Mouse (Mus musculus) heart, embryonic 16.5 days (tissue): ENCODE data around the gene Gm20388. TPM values are rescaled to one million over a fixed set of nuclear protein-coding genes. Genes with fewer than 3 reads are reported as not detected.
"Not testable (repeated sequence)": the region's sequence is repeated elsewhere in the genome, so short reads cannot be mapped to it uniquely, and the experiment has no call there.

Experiments
- ATAC-seq: fragments of 200-750 bp; cut with Nextera tagmentation; replicated peaks from 2 replicates; pipeline ENCODE4 v1.8.0; 2017; ENCODE audit warnings: moderate number of reproducible peaks; ENCODE audit not compliant: insufficient read depth, low FRiP score; ENCODE audit errors: extremely low read depth
- H3K27ac ChIP-seq: fragments of 300-500 bp; sonication (generic); 2 replicates; pipeline ENCODE4 v1.5.1; 2014; ENCODE audit warnings: mild to moderate bottlenecking, low read length, control low read depth, moderate library complexity
- H3K27me3 ChIP-seq: fragments of 300-500 bp; sonication (generic); 2 replicates; pipeline ENCODE4 v1.6.1; 2014; ENCODE audit warnings: low read length, mixed read lengths; ENCODE audit not compliant: control insufficient read depth, insufficient read depth
- H3K36me3 ChIP-seq: fragments of 300-500 bp; sonication (generic); 2 replicates; pipeline ENCODE4 v1.6.1; 2014; ENCODE audit not compliant: control insufficient read depth, insufficient read depth
- H3K4me1 ChIP-seq: fragments of 300-500 bp; sonication (generic); 2 replicates; pipeline ENCODE4 v1.6.1; 2014; ENCODE audit warnings: low read length, mixed read lengths; ENCODE audit not compliant: control insufficient read depth, insufficient read depth
- H3K4me2 ChIP-seq: fragments of 300-500 bp; sonication (generic); 2 replicates; pipeline ENCODE4 v1.6.1; 2014; ENCODE audit warnings: low read depth, mild to moderate bottlenecking, control low read depth, low read length
- H3K4me3 ChIP-seq: fragments of 300-500 bp; sonication (generic); 2 replicates; pipeline ENCODE4 v1.5.1; 2014; ENCODE audit warnings: mild to moderate bottlenecking, control low read depth, low read length
- H3K9ac ChIP-seq: fragments of 300-500 bp; sonication (generic); 2 replicates; pipeline ENCODE4 v1.6.1; 2014; ENCODE audit warnings: low read length, control low read depth
- H3K9me3 ChIP-seq: fragments of 300-500 bp; sonication (generic); replicated peaks from 2 replicates; pipeline ENCODE4 v1.6.1; 2016; ENCODE audit warnings: low read length; ENCODE audit not compliant: control insufficient read depth
- WGBS: fragments of 180-500 bp; shearing (Covaris S2); extraction: QIAGEN DNeasy Blood & Tissue Kit; methylation state at CpG from one replicate; pipeline ENCODE4 v1.1.7; 2014; 5-methylcytosine and 5-hydroxymethylcytosine counted together
- polyA plus RNA-seq: library from polyadenylated mRNA; unstranded; fragments of >200 nt; fragmentation: Nextera tagmentation; extraction: Ambion mirVana; gene quantifications from 2 replicates; pipeline ENCODE4 v1.2.1, GENCODE M21; 2015

Gene Gm20388
- polyA plus RNA-seq, 1 experiment from 2014 or later: 4.5 TPM

DNA sequence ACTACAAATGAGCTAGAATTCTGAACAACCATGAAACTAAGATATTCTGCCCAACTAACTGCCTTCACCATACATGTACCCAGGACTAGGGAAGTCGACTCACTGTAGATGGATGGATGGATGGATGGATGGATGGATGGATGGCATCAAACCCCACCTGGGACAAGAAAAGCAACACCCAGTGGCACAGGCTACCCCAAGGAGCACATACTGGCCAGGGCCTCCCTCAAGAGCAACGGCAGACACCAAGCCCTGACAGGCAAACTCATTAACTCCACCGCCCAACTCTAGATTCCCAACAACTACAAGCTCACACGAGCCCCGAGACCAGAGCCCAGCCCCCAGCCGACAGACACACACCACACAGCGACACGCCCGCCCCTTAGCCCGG lies 3626.3 kb downstream of the Gm20388 start:
- H3K27me3 ChIP-seq: peaks cover 5% of the 10 kb centered on the region
- no peak overlapping the region for H3K9ac ChIP-seq
- no peak for ATAC-seq
- H3K4me3 ChIP-seq: no peak overlapping the region
- WGBS: 42% methylated on average over 10 of the region's 10 CpGs
- no peaks in the 10 kb centered on the region for H3K9me3 ChIP-seq
- no peaks in the 10 kb centered on the region for H3K4me1 ChIP-seq
- peaks cover 18% of the 10 kb centered on the region for H3K36me3 ChIP-seq
- H3K4me2 ChIP-seq: no peak overlapping the region
- no peak overlapping the region for H3K27ac ChIP-seq

DNA sequence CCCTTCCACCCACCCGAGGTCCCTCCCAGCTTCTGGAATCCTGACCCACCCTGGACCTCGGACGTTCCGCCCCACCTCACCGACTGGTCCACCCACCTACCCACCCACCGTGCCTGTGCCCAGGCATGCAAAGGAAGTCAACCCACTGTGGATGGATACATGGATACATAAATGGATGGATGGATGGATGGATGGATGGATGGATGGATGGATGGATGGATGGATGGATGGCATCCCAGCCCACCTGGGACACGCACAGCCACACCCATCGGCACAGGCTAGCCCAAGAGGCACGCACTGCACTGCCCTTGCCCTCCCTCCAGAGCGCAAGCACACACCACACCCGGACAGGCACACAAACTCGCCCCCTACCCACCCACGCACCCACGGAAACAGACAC lies 3627.0 kb downstream of the Gm20388 start:
- H3K9me3 ChIP-seq, H3K4me1 ChIP-seq, H3K4me3 ChIP-seq, ATAC-seq, H3K4me2 ChIP-seq, H3K27ac ChIP-seq, H3K9ac ChIP-seq, H3K27me3 ChIP-seq: not testable (repeated sequence)
- H3K36me3 ChIP-seq: peaks cover 18% of the 10 kb centered on the region
- 64% methylated on average over 6 of the region's 14 CpGs for WGBS

DNA sequence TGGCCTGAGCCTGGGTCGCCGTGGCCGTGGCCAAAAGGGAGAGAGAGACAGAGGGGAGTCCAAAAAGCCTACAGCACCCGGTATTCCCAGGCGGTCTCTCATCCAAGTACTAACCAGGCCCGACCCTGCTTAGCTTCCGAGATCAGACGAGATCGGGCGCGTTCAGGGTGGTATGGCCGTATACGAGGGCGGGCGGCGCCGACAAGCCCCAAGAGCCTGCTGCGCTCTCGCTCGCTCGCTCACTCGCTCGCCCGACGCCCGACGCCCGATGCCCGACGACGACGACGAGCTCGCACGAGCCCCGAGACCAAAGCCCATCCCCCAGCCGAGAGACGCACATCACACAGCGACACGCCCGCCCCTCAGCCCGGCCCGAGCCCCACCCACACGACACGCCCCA lies 3653.6 kb downstream of the Gm20388 start:
- not testable (repeated sequence) for H3K4me3 ChIP-seq, H3K4me1 ChIP-seq
- WGBS: no CpG with 5 or more reads among the region's 45 CpGs

DNA sequence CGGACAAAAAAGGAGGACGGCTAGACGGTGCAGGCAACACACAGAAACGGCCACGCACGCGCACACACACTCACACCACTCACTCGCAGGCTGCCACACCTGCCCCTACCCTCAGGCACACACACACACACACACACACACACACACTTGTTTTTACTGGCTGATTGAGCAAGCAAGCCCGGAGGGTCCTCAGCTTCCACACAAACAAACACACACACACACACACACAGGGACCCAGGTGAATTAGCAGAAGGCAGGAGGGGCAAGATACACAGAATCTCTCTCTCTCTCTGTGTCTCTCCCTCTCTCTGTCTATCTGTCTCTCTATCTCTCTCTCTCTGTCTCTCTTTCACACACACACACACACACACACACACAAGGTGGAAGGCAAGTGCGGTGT lies 3664.7 kb downstream of the Gm20388 start:
- not testable (repeated sequence) for H3K4me3 ChIP-seq, H3K9me3 ChIP-seq, H3K27ac ChIP-seq, H3K9ac ChIP-seq, ATAC-seq, H3K4me2 ChIP-seq, H3K36me3 ChIP-seq, H3K4me1 ChIP-seq, H3K27me3 ChIP-seq
- WGBS: 100% methylated on average over 1 of the region's 10 CpGs

More for the DNA sequence above, 3653.6 kb downstream of the Gm20388 start:
- not testable (repeated sequence) for H3K27me3 ChIP-seq, H3K9ac ChIP-seq, H3K27ac ChIP-seq, H3K36me3 ChIP-seq, H3K4me2 ChIP-seq, H3K9me3 ChIP-seq, ATAC-seq

DNA sequence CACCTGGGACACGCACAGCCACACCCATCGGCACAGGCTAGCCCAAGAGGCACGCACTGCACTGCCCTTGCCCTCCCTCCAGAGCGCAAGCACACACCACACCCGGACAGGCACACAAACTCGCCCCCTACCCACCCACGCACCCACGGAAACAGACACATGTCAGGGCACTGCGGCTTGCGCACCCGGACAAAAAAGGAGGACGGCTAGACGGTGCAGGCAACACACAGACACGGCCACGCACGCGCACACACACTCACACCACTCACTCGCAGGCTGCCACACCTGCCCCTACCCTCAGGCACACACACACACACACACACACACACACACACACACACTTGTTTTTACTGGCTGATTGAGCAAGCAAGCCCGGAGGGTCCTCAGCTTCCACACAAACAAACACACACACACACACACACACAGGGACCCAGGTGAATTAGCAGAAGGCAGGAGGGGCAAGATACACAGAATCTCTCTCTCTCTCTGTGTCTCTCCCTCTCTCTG lies 3690.1 kb downstream of the Gm20388 start:
- WGBS: 84% methylated on average over 11 of the region's 19 CpGs
- not testable (repeated sequence) for H3K4me3 ChIP-seq, H3K36me3 ChIP-seq, H3K9ac ChIP-seq, H3K4me2 ChIP-seq, H3K27ac ChIP-seq, H3K4me1 ChIP-seq, H3K9me3 ChIP-seq, ATAC-seq, H3K27me3 ChIP-seq

DNA sequence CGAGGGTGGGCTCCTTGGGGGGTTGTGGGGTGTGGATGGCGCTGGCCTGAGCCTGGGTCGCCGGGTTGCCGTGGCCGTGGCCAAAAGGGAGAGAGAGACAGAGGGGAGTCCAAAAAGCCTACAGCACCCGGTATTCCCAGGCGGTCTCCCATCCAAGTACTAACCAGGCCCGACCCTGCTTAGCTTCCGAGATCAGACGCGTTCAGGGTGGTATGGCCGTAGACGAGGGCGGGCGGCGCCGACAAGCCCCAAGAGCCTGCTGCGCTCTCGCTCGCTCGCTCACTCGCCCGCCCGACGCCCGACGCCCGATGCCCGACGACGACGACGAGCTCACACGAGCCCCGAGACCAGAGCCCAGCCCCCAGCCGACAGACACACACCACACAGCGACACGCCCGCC lies 3690.8 kb downstream of the Gm20388 start:
- ATAC-seq, H3K4me3 ChIP-seq, H3K4me1 ChIP-seq, H3K4me2 ChIP-seq, H3K36me3 ChIP-seq, H3K27ac ChIP-seq, H3K9me3 ChIP-seq, H3K9ac ChIP-seq, H3K27me3 ChIP-seq: not testable (repeated sequence)
- WGBS: no CpG with 5 or more reads among the region's 40 CpGs

DNA sequence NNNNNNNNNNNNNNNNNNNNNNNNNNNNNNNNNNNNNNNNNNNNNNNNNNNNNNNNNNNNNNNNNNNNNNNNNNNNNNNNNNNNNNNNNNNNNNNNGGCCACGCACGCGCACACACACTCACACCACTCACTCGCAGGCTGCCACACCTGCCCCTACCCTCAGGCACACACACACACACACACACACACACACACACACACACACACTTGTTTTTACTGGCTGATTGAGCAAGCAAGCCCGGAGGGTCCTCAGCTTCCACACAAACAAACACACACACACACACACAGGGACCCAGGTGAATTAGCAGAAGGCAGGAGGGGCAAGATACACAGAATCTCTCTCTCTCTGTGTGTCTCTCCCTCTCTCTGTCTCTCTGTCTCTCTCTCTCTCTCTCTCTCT lies 3702.0 kb downstream of the Gm20388 start:
- H3K4me2 ChIP-seq, ATAC-seq, H3K9me3 ChIP-seq, H3K27ac ChIP-seq, H3K27me3 ChIP-seq, H3K36me3 ChIP-seq, H3K4me1 ChIP-seq, H3K9ac ChIP-seq, H3K4me3 ChIP-seq: not testable (repeated sequence)
- WGBS: no CpG with 5 or more reads among the region's 5 CpGs

DNA sequence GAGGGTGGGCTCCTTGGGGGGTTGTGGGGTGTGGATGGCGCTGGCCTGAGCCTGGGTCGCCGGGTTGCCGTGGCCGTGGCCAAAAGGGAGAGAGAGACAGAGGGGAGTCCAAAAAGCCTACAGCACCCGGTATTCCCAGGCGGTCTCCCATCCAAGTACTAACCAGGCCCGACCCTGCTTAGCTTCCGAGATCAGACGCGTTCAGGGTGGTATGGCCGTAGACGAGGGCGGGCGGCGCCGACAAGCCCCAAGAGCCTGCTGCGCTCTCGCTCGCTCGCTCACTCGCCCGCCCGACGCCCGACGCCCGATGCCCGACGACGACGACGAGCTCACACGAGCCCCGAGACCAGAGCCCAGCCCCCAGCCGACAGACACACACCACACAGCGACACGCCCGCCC lies 3712.9 kb downstream of the Gm20388 start:
- no CpG with 5 or more reads among the region's 39 CpGs for WGBS
- not testable (repeated sequence) for H3K4me2 ChIP-seq, ATAC-seq, H3K4me3 ChIP-seq, H3K27ac ChIP-seq, H3K9me3 ChIP-seq, H3K9ac ChIP-seq, H3K36me3 ChIP-seq, H3K4me1 ChIP-seq
- peaks cover 19% of the 10 kb centered on the region for H3K27me3 ChIP-seq

DNA sequence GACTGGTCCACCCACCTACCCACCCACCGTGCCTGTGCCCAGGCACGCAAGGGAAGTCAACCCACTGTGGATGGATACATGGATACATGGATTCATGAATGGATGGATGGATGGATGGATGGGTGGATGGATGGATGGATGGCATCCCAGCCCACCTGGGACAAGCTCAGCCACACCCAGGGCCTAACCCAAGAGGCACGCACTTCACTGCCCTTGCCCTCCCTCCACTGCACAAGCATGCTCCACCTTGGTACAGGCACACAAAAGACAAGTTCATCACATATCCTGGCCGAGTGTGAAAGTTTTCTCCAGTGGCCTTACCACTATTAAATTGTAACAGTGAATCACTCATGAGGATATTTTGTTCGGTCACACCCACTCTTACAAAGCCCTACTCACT lies 3713.6 kb downstream of the Gm20388 start:
- Histone ChIP-seq H3K27me3 (peaks cover 19% of the 10 kb centered on the region), H3K36me3 (no peaks in the 10 kb centered on the region), H3K9ac (no peak overlapping the region), H3K4me3 (no peak overlapping the region), H3K4me2 (no peak overlapping the region), H3K4me1 (peaks cover 8% of the 10 kb centered on the region), H3K9me3 (no peaks in the 10 kb centered on the region), H3K27ac (no peak overlapping the region)
- ATAC-seq: no peak
- WGBS: 74% methylated on average over 5 of the region's 5 CpGs

DNA sequence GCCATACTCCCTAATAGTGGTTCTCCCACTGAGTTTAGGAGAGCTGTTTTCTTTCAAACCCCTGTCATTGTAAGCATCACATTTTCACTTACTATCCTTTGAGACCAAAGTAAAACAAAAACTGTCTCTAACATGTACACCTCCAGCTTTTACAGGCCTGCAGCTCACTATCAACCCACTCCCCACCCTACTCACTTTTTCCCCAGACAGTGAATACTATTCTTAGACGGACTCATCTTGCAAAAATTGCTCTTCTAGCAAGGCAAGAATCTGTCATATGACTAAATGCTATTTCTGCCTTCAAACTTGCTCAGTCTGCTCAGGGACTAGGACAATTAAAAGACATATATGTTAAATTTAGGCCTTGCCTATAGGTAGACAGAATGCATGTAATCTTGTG lies 3714.1 kb downstream of the Gm20388 start:
- no peak overlapping the region for H3K4me3 ChIP-seq
- no peak overlapping the region for H3K27ac ChIP-seq
- H3K4me1 ChIP-seq: peaks cover 10% of the 10 kb centered on the region
- peaks cover 19% of the 10 kb centered on the region for H3K27me3 ChIP-seq
- WGBS: 52% methylated on average over 1 of the region's 1 CpGs
- no peak for ATAC-seq
- H3K36me3 ChIP-seq: no peaks in the 10 kb centered on the region
- H3K9ac ChIP-seq: no peak overlapping the region
- no peak overlapping the region for H3K4me2 ChIP-seq
- no peaks in the 10 kb centered on the region for H3K9me3 ChIP-seq
